Mouse (Mus musculus) ES-E14 (cell line): Measurements from ENCODE around the gene Ccdc185.

Experiments
- CHD2 ChIP-seq: IDR thresholded peaks from 2 replicates; pipeline ENCODE4 v1.6.1; 2014; ENCODE audit warnings: mild to moderate bottlenecking, low read depth, low read length, inconsistent platforms
- HCFC1 ChIP-seq: IDR thresholded peaks from 2 replicates; pipeline ENCODE4 v1.6.1; 2012; ENCODE audit warnings: low read length, inconsistent platforms, borderline replicate concordance; ENCODE audit not compliant: insufficient read depth
- ZC3H11A ChIP-seq: IDR thresholded peaks from 2 replicates; pipeline ENCODE4 v1.6.1; 2012; ENCODE audit warnings: low read depth, mild to moderate bottlenecking, inconsistent platforms, low read length, borderline replicate concordance

DNA sequence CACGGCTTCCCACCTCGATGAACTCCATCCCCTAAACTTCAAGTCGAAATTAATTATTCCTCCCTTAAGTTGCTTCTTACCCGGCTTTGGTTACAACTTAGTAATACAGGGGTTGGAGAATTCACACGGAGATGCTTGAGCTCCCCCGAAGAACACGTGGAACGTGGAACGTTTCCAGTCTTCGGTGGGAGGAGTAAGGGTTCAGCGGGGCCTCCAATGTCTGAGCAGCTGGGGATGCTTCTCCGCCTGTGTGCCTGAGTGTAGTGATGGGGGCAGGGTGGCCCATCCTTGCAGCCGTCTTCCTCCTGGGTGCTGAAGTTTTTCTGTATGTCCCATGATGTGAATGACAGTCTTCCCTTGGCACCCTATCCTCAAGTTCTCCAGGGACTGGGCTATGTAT is 29.2 kb upstream of the Ccdc185 start:
- TF ChIP-seq ZC3H11A (no peak), HCFC1 (no peak), CHD2 (no peak)
